Mouse (Mus musculus) bone marrow macrophage, adult 2 months (primary cell): Measurements from ENCODE around the gene Fgfr2.
"Not testable (repeated sequence)": the region's sequence is repeated elsewhere in the genome, so short reads cannot be mapped to it uniquely, and the experiment has no call there.

Experiments
- CTCF ChIP-seq: IDR thresholded peaks from 2 replicates; pipeline ENCODE4 v1.5.1; 2012; ENCODE audit warnings: low read depth, mild to moderate bottlenecking, low read length, moderate library complexity
- POLR2A ChIP-seq: IDR thresholded peaks from 2 replicates; pipeline ENCODE4 v1.6.1; 2012; ENCODE audit warnings: mild to moderate bottlenecking, low read depth, low read length, borderline replicate concordance

DNA sequence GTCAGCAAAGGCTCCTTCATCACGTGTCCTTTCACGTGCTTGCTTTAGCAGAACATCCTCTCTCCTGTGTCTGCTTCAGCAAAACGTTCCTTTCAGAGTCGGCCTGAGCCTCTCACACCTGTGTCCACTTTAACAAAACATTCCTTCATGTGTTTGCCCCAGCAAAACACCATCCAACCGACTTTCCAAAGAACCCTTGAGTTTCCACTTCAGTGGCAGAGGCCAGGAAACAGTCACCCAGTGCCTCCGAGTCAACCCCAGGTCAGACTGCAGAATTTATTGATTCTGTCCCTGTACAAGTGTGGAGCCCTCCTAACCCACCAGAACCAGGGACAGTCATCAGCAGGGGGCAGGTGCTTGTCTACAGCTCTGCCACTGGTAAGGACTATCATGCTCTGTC is 460.3 kb downstream of the Fgfr2 start:
- not testable (repeated sequence) for TF ChIP-seq CTCF, POLR2A
